Mouse (Mus musculus) cortical plate, adult 2 months (tissue): Measurements from ENCODE around the gene Ildr2. TPM values are rescaled to one million over a fixed set of nuclear protein-coding genes. Genes with fewer than 3 reads are reported as not detected.

Experiments
- H3K27ac ChIP-seq: fragments of 200-500 bp; 2 replicates; pipeline ENCODE4 v1.5.1; 2012; ENCODE audit warnings: low read length, control low read depth, inconsistent platforms; ENCODE audit not compliant: insufficient read depth
- H3K4me1 ChIP-seq: fragments of 200-500 bp; 2 replicates; pipeline ENCODE4 v1.6.1; 2011; ENCODE audit warnings: low read length; ENCODE audit not compliant: control insufficient read depth, insufficient read depth
- H3K4me3 ChIP-seq: fragments of 200-500 bp; 2 replicates; pipeline ENCODE4 v1.5.1; 2011; ENCODE audit warnings: mild to moderate bottlenecking, low read length, control low read depth; ENCODE audit not compliant: insufficient read depth
- CTCF ChIP-seq: fragments of 200-500 bp; IDR thresholded peaks from 2 replicates; pipeline ENCODE4 v1.5.1; 2011; ENCODE audit warnings: mild to moderate bottlenecking, control low read depth, low read length; ENCODE audit not compliant: insufficient read depth; ENCODE audit errors: extremely low read depth
- POLR2A ChIP-seq: fragments of 200-500 bp; IDR thresholded peaks from 2 replicates; pipeline ENCODE4 v1.6.1; 2011; ENCODE audit warnings: mild to moderate bottlenecking, low read length, control low read depth; ENCODE audit not compliant: insufficient read depth; ENCODE audit errors: extremely low read depth
- polyA plus RNA-seq: library from polyadenylated mRNA; depleted of rRNA; stranded (reverse); fragments of >200 nt; gene quantifications from 2 replicates; pipeline ENCODE4 v1.2.3, GENCODE M21; 2012

Gene Ildr2
- polyA plus RNA-seq, 1 experiment = 27.8 TPM

DNA sequence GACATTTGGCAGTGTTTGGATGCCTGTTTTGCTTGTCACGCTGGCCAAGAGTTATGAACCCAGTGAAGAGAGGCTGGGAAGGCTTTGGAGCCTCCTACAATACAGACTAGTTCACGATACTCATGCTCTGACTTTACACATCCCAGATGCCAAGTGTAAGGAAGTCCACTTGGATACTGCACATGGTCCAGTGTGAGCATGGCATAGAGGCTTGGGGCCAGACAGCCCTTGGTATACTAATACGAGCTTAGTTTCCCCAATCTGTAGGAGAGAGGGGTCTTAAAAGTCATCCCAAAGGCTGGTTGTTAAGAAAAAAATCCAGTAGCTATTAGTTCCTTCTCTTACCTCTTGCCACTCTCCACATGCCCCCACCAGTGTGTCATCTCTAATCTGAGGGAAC lies 27.9 kb downstream of the Ildr2 start:
- TF ChIP-seq POLR2A (no peak), CTCF (no peak)
- H3K27ac ChIP-seq = no peak overlapping the region; the same call in 1 of the 2 replicates
- H3K4me1 ChIP-seq = peaks cover 27% of the 10 kb centered on the region

DNA sequence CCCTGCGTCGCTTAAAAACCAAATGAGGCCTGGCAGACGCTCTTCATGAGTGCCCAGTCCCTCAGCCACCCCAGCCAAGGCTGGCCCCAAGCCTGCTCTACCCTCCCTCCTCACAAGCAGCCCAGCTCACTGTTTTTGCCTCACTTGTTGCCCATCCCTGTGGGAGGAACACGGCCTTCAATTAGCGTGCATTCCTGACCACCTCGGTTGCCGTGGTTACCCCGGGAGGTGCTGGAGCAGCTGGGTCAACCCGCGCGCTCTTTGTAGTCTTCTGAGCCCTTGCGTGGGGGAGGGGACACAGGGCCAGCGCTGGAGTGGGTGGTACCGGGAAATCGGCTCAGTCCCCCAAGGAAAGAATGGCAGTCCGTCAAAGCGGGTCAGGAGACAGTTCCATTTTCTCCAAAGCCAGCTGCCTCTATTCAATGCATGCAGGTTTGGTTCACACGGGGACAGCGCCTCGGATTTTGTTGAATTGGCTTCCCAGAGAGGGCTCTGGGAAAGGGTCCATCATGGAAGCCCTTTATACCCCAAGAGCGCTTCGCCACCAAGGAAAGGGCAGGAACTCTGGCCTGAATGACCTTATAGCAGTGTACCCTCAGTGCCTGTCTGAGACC lies 28.8 kb downstream of the Ildr2 start:
- H3K4me3 ChIP-seq = no peak overlapping the region
- peaks cover 28% of the 10 kb centered on the region for H3K4me1 ChIP-seq
- TF ChIP-seq CTCF (no peak), POLR2A (no peak)
- no peak overlapping the region; the same call in 1 of the 2 replicates for H3K27ac ChIP-seq

More for the DNA sequence above, 27.9 kb downstream of the Ildr2 start:
- no peak overlapping the region for H3K4me3 ChIP-seq

DNA sequence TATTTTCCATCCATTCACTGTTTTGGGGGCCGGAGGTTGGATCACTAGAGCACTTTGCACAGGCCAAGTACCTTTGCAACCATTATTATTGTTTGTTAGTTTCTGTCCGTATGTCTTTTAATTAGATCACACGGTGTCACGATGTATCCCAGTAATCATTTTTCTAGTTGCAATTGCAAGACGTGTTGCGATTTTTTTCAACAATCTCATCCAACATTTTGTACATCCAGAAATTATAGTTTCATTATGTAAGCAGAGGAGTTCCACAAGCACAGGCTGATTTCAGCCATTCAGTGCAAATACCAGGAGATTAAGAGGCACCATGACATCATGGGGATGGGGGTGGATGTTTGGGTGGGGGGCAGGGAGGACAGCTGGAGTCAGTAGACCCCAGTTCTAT lies 29.5 kb downstream of the Ildr2 start:
- no peak overlapping the region for H3K27ac ChIP-seq
- H3K4me3 ChIP-seq = no peak overlapping the region
- TF ChIP-seq POLR2A (no peak), CTCF (no peak)
- peaks cover 27% of the 10 kb centered on the region for H3K4me1 ChIP-seq

DNA sequence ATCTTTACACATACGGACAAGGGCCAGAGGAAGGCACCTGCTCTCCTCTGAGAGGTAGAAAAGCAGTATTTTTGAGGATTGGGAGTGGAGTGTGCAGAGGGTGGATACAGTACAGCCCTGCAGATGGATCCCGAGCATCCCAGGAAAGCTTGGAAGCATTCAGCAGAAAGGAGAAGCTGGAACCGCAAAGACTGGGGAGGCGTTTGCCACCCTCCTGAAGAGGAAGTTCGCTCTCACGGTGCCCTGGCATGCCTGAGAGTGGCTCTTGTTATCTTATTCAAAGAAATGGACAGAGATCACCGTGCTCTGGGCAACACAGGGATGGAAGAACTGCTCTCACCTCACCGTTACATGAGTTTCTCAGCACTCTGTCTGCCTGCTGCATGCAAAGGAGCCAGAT lies 30.5 kb downstream of the Ildr2 start:
- no peak for TF ChIP-seq POLR2A
- TF ChIP-seq CTCF = no peak
- peak overlapping the region; percentile 0; the same call in 1 of the 2 replicates for H3K27ac ChIP-seq
- H3K4me1 ChIP-seq = peaks cover 27% of the 10 kb centered on the region
- H3K4me3 ChIP-seq = no peak overlapping the region

DNA sequence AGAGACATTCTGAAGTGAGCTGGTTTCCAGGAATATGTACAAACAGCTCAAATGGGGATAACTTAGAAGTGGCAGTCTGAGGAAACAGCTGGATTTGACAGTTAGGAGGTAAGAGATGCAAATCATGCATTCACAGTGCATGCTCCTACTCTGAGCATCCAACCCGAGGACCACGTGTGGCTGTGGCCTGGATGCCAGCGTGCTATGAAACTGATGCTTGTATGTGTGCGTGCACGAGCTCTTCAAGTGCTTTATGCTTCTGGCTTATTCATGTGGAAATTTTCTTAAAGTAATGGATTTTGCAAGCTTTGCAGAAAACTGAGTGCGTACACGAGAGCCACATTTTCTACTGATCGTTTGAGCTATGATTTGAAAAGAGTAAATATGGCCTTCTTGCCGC lies 32.3 kb downstream of the Ildr2 start:
- no peak overlapping the region for H3K27ac ChIP-seq
- TF ChIP-seq POLR2A (no peak), CTCF (no peak)
- no peak overlapping the region for H3K4me3 ChIP-seq
- H3K4me1 ChIP-seq = peaks cover 17% of the 10 kb centered on the region

DNA sequence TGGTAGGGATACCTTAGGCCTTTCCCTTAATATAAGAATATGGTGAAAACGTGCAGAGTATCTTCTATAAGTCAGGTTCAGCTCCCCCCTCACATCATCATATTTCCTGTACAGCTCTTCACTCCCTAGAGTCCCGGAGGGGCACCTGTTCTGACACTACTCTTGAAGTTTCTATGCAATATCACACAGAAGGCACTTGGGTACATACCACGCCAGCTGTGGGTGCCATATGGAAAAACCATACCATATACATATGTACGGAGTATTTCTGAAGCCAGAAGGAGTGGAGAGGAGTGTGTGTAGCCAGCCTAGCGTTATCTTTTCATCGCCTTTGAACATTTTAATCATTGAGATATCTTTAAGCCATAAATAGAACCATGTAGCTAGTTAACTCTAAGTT lies 36.6 kb downstream of the Ildr2 start:
- no peak overlapping the region for H3K27ac ChIP-seq

DNA sequence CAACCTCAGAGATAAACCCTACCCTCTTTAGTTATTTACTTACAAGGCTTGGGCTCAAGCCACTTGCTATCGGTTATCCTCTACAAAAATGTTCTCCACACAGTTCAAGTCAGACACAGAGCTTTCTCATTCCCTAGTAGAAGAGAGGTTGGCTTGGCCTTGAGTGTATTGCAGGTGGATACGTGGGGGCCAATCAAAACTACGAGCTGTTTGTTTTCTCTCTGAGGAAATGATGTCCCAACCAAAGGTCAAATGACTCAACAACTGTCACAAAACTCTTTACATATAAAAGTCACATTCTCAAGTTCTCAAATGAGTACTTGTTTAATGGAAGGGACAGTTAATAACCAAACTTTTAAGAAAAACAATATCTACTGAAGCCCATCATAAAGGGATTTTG lies 39.1 kb downstream of the Ildr2 start:
- H3K4me3 ChIP-seq = no peak overlapping the region
- TF ChIP-seq CTCF = no peak
- TF ChIP-seq POLR2A = no peak
- H3K27ac ChIP-seq = no peak overlapping the region
- H3K4me1 ChIP-seq = peaks cover 10% of the 10 kb centered on the region

More for the DNA sequence above, 36.6 kb downstream of the Ildr2 start:
- Histone ChIP-seq H3K4me3 (no peak overlapping the region), H3K4me1 (peaks cover 10% of the 10 kb centered on the region)
- TF ChIP-seq CTCF (no peak), POLR2A (no peak)

DNA sequence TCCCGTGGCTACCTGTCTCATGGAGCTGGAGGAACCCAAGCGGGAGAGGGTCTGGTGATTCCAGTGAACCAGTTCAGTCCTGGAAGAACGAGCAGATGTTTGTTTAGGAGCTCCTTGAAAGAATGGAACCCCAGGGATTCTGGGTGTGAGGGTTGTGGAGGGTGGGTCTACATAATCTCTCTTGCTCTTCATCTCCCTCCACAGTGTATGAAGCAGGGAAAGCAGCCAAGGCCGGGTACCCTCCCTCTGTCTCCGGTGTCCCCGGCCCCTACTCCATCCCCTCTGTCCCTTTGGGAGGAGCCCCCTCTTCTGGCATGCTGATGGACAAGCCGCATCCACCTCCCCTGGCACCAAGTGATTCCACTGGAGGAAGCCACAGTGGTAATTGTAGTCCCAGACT lies 41.6 kb downstream of the Ildr2 start:
- Histone ChIP-seq H3K4me3 (no peak overlapping the region), H3K4me1 (peaks cover 11% of the 10 kb centered on the region), H3K27ac (no peak overlapping the region)
- TF ChIP-seq POLR2A = no peak
- TF ChIP-seq CTCF = no peak

DNA sequence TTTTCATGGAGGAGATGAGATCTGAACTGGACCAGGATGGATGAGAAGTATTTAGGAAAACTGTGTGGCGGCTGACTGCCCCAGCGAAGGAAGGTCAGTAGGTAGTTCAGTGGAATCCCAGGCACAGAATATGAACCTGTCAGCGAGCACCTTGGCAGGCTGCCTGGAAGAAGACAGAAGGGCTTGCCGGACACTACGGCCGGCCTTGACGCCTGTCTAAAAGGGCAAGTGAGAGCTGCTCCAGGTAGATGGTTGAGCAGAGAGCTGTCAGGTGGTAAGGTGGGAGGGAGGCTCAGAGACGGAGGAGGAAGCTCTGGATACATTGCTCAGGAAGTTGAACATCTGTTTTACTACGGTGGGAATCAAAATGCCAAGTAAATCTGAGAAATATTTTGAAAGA lies 42.4 kb downstream of the Ildr2 start:
- Histone ChIP-seq H3K27ac (no peak overlapping the region), H3K4me1 (peaks cover 8% of the 10 kb centered on the region), H3K4me3 (no peak overlapping the region)
- no peak for TF ChIP-seq POLR2A
- no peak for TF ChIP-seq CTCF

DNA sequence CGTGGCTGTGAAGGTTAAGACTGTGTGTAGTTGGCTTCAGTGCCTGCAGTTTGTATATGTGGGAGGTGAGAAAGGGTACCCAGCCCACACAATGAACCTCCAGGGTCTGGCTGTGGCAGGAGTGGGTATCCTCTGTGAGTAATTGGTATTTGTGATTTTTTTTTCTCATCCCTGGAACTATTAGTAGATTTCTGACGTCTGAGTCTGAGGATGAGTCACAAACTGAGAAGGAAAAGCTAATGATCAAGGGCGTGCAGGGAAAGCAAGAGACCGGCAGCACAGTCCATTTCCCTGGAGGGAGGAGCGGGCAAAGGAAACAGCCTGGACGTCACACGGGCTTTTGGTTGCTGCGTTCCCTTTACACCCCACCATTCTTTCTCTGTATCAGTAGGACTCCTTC lies 43.0 kb downstream of the Ildr2 start:
- Histone ChIP-seq H3K4me3 (no peak overlapping the region), H3K4me1 (peaks cover 9% of the 10 kb centered on the region), H3K27ac (0 out of 2 replicates have a peak overlapping the region, but pooled peaks have one; percentile 10)
- TF ChIP-seq POLR2A = no peak
- no peak for TF ChIP-seq CTCF

DNA sequence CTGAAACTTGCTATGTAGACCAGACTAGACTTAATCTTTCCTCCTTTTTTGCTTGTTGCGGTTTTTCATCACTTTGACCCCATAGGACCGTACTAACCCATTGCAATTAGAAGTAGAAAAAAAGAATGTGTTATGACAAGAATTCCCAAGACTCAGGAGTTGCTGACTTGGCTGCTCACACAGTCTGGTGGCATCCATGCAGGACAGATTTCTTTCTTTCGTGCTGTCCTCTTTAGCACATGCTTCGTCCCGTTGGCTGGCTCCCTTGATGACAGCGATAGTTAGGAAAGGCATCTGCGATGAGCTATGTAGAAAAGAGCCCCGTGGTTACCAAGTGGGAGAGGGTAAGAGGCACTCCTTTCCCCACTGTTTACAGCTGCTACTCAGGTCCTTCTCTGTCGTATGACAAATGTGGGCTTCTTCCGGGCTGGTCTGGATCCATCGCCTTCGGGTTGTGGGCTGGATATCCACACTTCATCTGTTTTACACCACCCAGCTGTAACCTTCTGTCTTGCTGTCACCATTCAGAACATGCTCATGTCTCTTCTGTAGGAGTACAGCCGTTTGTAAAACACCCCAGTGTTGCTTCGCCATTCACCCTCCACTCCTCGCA lies 43.7 kb downstream of the Ildr2 start:
- Histone ChIP-seq H3K4me1 (peaks cover 13% of the 10 kb centered on the region), H3K27ac (0 out of 2 replicates have a peak overlapping the region, but pooled peaks have one; percentile 2), H3K4me3 (no peak overlapping the region)
- no peak for TF ChIP-seq POLR2A
- TF ChIP-seq CTCF = no peak
